27 mouse cellular contexts compared by ENCODE assay signal in the genomic region with DNA sequence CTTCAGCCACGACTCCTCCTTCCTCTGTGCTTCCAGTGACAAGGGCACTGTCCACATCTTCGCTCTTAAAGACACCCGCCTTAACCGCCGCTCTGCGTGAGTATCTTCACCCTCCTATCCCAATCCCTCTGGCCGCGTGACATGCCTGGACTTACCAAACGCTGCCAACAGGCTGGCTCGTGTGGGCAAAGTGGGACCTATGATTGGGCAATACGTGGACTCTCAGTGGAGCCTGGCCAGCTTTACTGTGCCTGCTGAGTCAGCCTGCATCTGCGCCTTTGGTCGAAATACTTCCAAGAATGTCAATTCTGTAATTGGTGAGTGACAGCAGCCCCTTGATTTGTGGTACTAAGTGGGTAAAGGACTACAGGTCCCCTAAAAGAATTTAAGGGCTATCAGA. TPM values are rescaled to one million over a fixed set of nuclear protein-coding genes. Genes with fewer than 3 reads are reported as not detected.
DNase-seq lines count a peak whose midpoint lies in the region; ATAC-seq and TF ChIP-seq lines count a peak whose summit lies in the region.
"Had no signal": no experiment of that assay in that cellular context is flagged by ENCODE, and none has a peak within 500 bp of the region (broad histone marks: within the 10 kb centered on the region; RNA-seq: fewer than 3 reads in every experiment).

No protein-coding gene starts in this region.

- no peak overlapping the region for H3K9ac ChIP-seq in forebrain, embryonic 16.5 days (replicated peaks; ENCODE audit: low read depth, low read length)
- H3K9ac ChIP-seq: lung, embryonic 15.5 days; midbrain, embryonic 12.5 days had no signal

- no peak overlapping the region for H3K4me2 ChIP-seq in myocyte (ENCODE audit: low read depth)
- no peak overlapping the region for H3K4me2 ChIP-seq in forebrain, embryonic 16.5 days (ENCODE audit: low read length)

- no peaks in the 10 kb centered on the region for H3K36me3 ChIP-seq in myocyte (ENCODE audit: control insufficient read depth, insufficient read depth)
- H3K36me3 ChIP-seq in forebrain, embryonic 16.5 days (ENCODE audit: control insufficient read depth, insufficient read depth) = no peaks in the 10 kb centered on the region
- H3K36me3 ChIP-seq: forebrain, embryonic 15.5 days; heart, embryonic 15.5 days had no signal

- H3K4me1 ChIP-seq in forebrain, embryonic 16.5 days (replicated peaks; ENCODE audit: control insufficient read depth, insufficient read depth, low read length) = peaks cover 16% of the 10 kb centered on the region

- no peaks in the 10 kb centered on the region for H3K27me3 ChIP-seq in myocyte (ENCODE audit: control insufficient read depth, insufficient read depth, insufficient read length)
- H3K27me3 ChIP-seq in forebrain, embryonic 16.5 days (replicated peaks; ENCODE audit: control insufficient read depth, insufficient read depth, low read length) = no peaks in the 10 kb centered on the region
- H3K27me3 ChIP-seq: embryonic facial prominence, embryonic 13.5 days; forebrain, embryonic 15.5 days; heart, embryonic 15.5 days; liver, embryonic 13.5 days; lung, embryonic 15.5 days; midbrain, embryonic 12.5 days; neural tube, embryonic 15.5 days had no signal

- ATAC-seq in forebrain, embryonic 16.5 days = no peak

- 94% methylated on average over 13 of the region's 13 CpGs for WGBS in forebrain, embryonic 16.5 days

- peaks cover 8% of the 10 kb centered on the region for H3K79me2 ChIP-seq in myocyte (ENCODE audit: control insufficient read depth, insufficient read depth)

- TF ChIP-seq POLR2A in myocyte (IDR thresholded peaks at IDR 0.05; ENCODE audit: insufficient read length, low read depth) = no peak

- no peak overlapping the region for H3K27ac ChIP-seq in forebrain, embryonic 16.5 days (ENCODE audit: low read length)

- no peaks in the 10 kb centered on the region for H3K9me3 ChIP-seq in forebrain, embryonic 16.5 days (ENCODE audit: control insufficient read depth, low read length)
- H3K9me3 ChIP-seq: embryonic facial prominence, embryonic 13.5 days; forebrain, embryonic 15.5 days; heart, embryonic 15.5 days; liver, embryonic 13.5 days; lung, embryonic 15.5 days; midbrain, embryonic 12.5 days; neural tube, embryonic 15.5 days had no signal

- peak; percentile 50 for DNase-seq in adrenal gland, adult 2 months
- DNase-seq in adrenal gland, adult 18-20 months (ENCODE audit: low spot score in 2 of 2) = no peak
- peak; percentile 11 for DNase-seq in ovary, postnatal 36 days (ENCODE audit: low spot score)
- no peak for DNase-seq in ovary, postnatal 10 days (ENCODE audit: low spot score)
- DNase-seq in adrenal gland, postnatal 14 days = peak; percentile 61
- no peak for DNase-seq in thymus, postnatal 14 days
- DNase-seq: B cell, adult 2 months; cerebellum, postnatal 14 days; gastrocnemius, postnatal 25 days; kidney, adult 8-10 months; kidney, postnatal 25 days; layer of hippocampus, adult 9-11 months; liver, embryonic 13.5 days; right cerebral cortex, postnatal 4 days had no signal

- no peak overlapping the region for H3ac ChIP-seq in myocyte (ENCODE audit: control insufficient read depth, insufficient read length)

- H3K4me3 ChIP-seq in myocyte = no peak overlapping the region
- H3K4me3 ChIP-seq in forebrain, embryonic 16.5 days (replicated peaks; ENCODE audit: low read length) = no peak overlapping the region

TF ChIP-seq in myocyte, 11 proteins besides CTCF, POLR2A, EP300 and RAD21:
- TF ChIP-seq MYOG (IDR thresholded peaks at IDR 0.05; ENCODE audit: control insufficient read depth in 1 of 3, insufficient read depth in 1 of 3, insufficient read length in 2 of 3, low read depth in 2 of 3) (no peak), CEBPB (IDR thresholded peaks at IDR 0.05; ENCODE audit: insufficient read depth, poor library complexity, severe bottlenecking) (0 out of 2 replicates have a peak, but pooled peaks have one; percentile 29)

RNA-seq across cellular contexts. Expression of gene Praf2, which starts 1.1 kb away (rescaled TPM):
- 10 to 100 TPM; 12.9 to 17.9 TPM for total RNA-seq in adrenal gland, adult 2 months (2021)
- 37.3 and 55.0 TPM in 2 replicates for polyA plus RNA-seq in adrenal gland, adult 2 months (2012; rRNA removed)
- 10 to 100 TPM; 12.1 to 16.3 TPM for total RNA-seq in adrenal gland, adult 18-20 months (2021)
- total RNA-seq in adrenal gland, postnatal 14 days (2021) = 11.1 and 11.8 TPM in 2 replicates
- polyA plus RNA-seq in myocyte (2012; fragmentation: generic; extraction: Trizol) = 64.4 TPM
- polyA plus RNA-seq in forebrain, embryonic 16.5 days (2015; fragmentation: Nextera tagmentation; extraction: Ambion mirVana) = 112 and 119 TPM in 2 replicates

RNA-seq across cellular contexts. Expression of gene Gm45208, which starts 5.1 kb away (rescaled TPM):
- not detected for total RNA-seq in adrenal gland, adult 2 months (2021)
- polyA plus RNA-seq in adrenal gland, adult 2 months (2012; rRNA removed) = 1.1 and 6.2 TPM in 2 replicates
- total RNA-seq in adrenal gland, adult 18-20 months (2021) = under 1 TPM in 1 of 2 experiments, not detected in 1; 0.58 TPM
- 0.52 TPM in 1 of 2 replicates, not detected in the other for total RNA-seq in adrenal gland, postnatal 14 days (2021)
- 0.64 TPM for polyA plus RNA-seq in myocyte (2012; fragmentation: generic; extraction: Trizol)
- polyA plus RNA-seq in forebrain, embryonic 16.5 days (2015; fragmentation: Nextera tagmentation; extraction: Ambion mirVana) = 0.71 TPM in 1 of 2 replicates, not detected in the other
- total RNA-seq: gastrocnemius, postnatal 25 days; heart, adult 8-10 months; hematopoietic stem cell, adult 5-6 weeks; megakaryocyte progenitor cell, adult 5-6 weeks had no signal
- polyA plus RNA-seq: embryonic facial prominence, embryonic 13.5 days; heart, embryonic 15.5 days; limb, embryonic 11.5 days; lung, embryonic 15.5 days; midbrain, embryonic 12.5 days; neural tube, embryonic 15.5 days; stomach, embryonic 16.5 days had no signal

RNA-seq across cellular contexts. Expression of gene Wdr45, which starts 13.0 kb away (rescaled TPM):
- total RNA-seq in adrenal gland, adult 2 months (2021) = 10 to 100 TPM; 63.7 to 68.0 TPM
- polyA plus RNA-seq in adrenal gland, adult 2 months (2012; rRNA removed) = 51.1 and 51.5 TPM in 2 replicates
- total RNA-seq in adrenal gland, adult 18-20 months (2021) = 10 to 100 TPM; 45.4 to 62.8 TPM
- 51.1 and 57.3 TPM in 2 replicates for total RNA-seq in adrenal gland, postnatal 14 days (2021)
- polyA plus RNA-seq in myocyte (2012; fragmentation: generic; extraction: Trizol) = 38.9 TPM
- polyA plus RNA-seq in forebrain, embryonic 16.5 days (2015; fragmentation: Nextera tagmentation; extraction: Ambion mirVana) = 36.7 and 40.5 TPM in 2 replicates

RNA-seq across cellular contexts. Expression of gene Ccdc120, which starts 23.5 kb away (rescaled TPM):
- total RNA-seq in adrenal gland, adult 2 months (2021) = 1 to 10 TPM; 2.9 to 3.7 TPM
- 11.6 and 12.8 TPM in 2 replicates for polyA plus RNA-seq in adrenal gland, adult 2 months (2012; rRNA removed)
- 1 to 10 TPM; 2.0 to 2.6 TPM for total RNA-seq in adrenal gland, adult 18-20 months (2021)
- total RNA-seq in adrenal gland, postnatal 14 days (2021) = 4.2 TPM in 2 replicates
- 2.4 TPM for polyA plus RNA-seq in myocyte (2012; fragmentation: generic; extraction: Trizol)
- 50.0 and 64.2 TPM in 2 replicates for polyA plus RNA-seq in forebrain, embryonic 16.5 days (2015; fragmentation: Nextera tagmentation; extraction: Ambion mirVana)

RNA-seq across cellular contexts. Expression of gene Gpkow, which starts 30.2 kb away (rescaled TPM):
- 10 to 100 TPM; 55.7 to 58.4 TPM for total RNA-seq in adrenal gland, adult 2 months (2021)
- polyA plus RNA-seq in adrenal gland, adult 2 months (2012; rRNA removed) = 4.2 and 5.4 TPM in 2 replicates
- total RNA-seq in adrenal gland, adult 18-20 months (2021) = 10 to 100 TPM; 48.0 to 59.9 TPM
- total RNA-seq in adrenal gland, postnatal 14 days (2021) = 45.4 and 47.9 TPM in 2 replicates
- 17.1 TPM for polyA plus RNA-seq in myocyte (2012; fragmentation: generic; extraction: Trizol)
- 53.2 and 53.5 TPM in 2 replicates for polyA plus RNA-seq in forebrain, embryonic 16.5 days (2015; fragmentation: Nextera tagmentation; extraction: Ambion mirVana)

Comparison
In these comparisons a context has a peak if more than half of its experiments do, and no peak if none do; other contexts are left out.
1. DNase-seq: peak in adrenal gland, adult 2 months (single experiment), ovary, postnatal 36 days (single experiment) and adrenal gland, postnatal 14 days (single experiment); none in adrenal gland, adult 18-20 months (0 of 2), ovary, postnatal 10 days (single experiment) and thymus, postnatal 14 days (single experiment).